Mouse (Mus musculus) thymus, adult 2 months (tissue): Measurements from ENCODE around the gene Gde1.

Source experiments
- CTCF ChIP-seq: fragments of 200-500 bp; IDR thresholded peaks from 2 replicates; pipeline ENCODE4 v1.5.1; 2012; ENCODE audit warnings: mild to moderate bottlenecking, control low read depth, low read length, moderate library complexity, borderline replicate concordance; ENCODE audit not compliant: control insufficient read depth, poor library complexity, insufficient read depth; ENCODE audit errors: extremely low read depth
- POLR2A ChIP-seq: fragments of 200-500 bp; IDR thresholded peaks from 2 replicates; pipeline ENCODE4 v1.6.1; 2012; ENCODE audit warnings: mild to moderate bottlenecking, low read length, control low read depth, moderate library complexity; ENCODE audit not compliant: control insufficient read depth, poor library complexity, insufficient read depth; ENCODE audit errors: extremely low read depth

DNA sequence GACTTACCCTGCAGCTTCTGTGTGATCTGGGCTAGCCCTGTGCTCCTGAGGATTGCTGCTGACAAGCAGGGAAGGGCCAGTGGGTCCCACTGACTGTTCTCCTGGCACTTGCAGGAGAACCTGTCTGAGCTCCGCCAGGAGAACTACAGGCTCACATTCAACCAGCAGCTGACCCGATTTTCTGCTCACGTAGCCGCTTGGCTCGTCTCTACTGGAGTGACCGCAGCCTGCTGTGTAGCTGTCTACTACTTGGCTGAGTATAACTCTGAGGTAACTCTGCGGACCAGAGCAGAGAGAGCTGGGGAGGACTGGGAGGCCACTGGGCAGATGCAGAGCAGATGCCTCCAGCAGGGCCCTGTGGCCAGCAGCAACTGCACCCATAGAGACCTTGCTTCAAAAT is 56.2 kb downstream of the Gde1 start:
- TF ChIP-seq POLR2A (no peak), CTCF (no peak)
